Mouse (Mus musculus) ES-Bruce4 (cell line): ENCODE data around the gene Itga2.

Experiments used
- CTCF ChIP-seq: IDR thresholded peaks from one replicate; pipeline ENCODE4 v1.8.1; 2011; ENCODE audit warnings: low read depth, low read length
- EP300 ChIP-seq: IDR thresholded peaks from 2 replicates; pipeline ENCODE4 v1.6.1; 2011; ENCODE audit warnings: low read depth, low read length; ENCODE audit not compliant: insufficient read depth
- POLR2A ChIP-seq: IDR thresholded peaks from one replicate; pipeline ENCODE4 v1.8.1; 2011; ENCODE audit warnings: low read length; ENCODE audit not compliant: insufficient read depth

DNA sequence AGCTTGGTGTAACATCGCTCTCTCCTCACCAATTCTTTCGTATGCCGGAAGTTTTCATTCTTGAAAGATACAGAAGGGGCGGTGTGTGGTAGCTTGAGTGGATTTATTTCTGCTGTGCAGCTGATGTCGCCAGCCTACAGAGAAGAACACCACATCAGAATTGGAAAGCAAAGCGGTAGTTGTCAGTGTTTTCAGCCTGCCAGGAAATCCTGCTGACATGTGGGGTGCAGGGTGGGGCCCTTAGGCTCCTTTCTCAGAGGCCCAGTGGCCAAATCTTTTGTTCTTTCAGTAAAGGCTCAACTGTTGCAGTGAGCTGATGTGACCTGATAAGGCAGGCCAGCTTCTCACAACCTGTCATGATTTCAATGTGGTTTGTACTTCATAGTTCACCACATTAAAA, 86.1 kb downstream of the Itga2 start:
- TF ChIP-seq CTCF (no peak), POLR2A (no peak), EP300 (no peak)
